In genomic region chr17:49872305-49872704, GRCm38 (mm10) we compare ENCODE assay signal across 14 mouse cellular contexts.
DNase-seq lines count a peak whose midpoint lies in the region; ATAC-seq and TF ChIP-seq lines count a peak whose summit lies in the region.
"Had no signal": no experiment of that assay in that cellular context is flagged by ENCODE, and none has a peak within 500 bp of the region (broad histone marks: within the 10 kb centered on the region; RNA-seq: fewer than 3 reads in every experiment).

No protein-coding gene starts in this region.

- H3K4me1 ChIP-seq in lung, postnatal 0 days (ENCODE audit: insufficient read depth, low read depth, low read length): no peaks in the 10 kb centered on the region
- no peaks in the 10 kb centered on the region; the same call in 1 of the 2 replicates for H3K4me1 ChIP-seq in embryonic facial prominence, embryonic 11.5 days (ENCODE audit: control insufficient read depth, insufficient read depth, low read length)
- no peaks in the 10 kb centered on the region for H3K4me1 ChIP-seq in stomach, postnatal 0 days (replicated peaks; ENCODE audit: control insufficient read depth, insufficient read depth)

- DNase-seq in heart, postnatal 4 days: peak; percentile 17
- DNase-seq in heart, adult 8-10 months (ENCODE audit: low spot score): no peak
- peak; percentile 39 for DNase-seq in lung, postnatal 0 days (ENCODE audit: low spot score)
- DNase-seq in lung, adult 18-20 months: no peak
- DNase-seq in embryonic facial prominence, embryonic 11.5 days (ENCODE audit: low spot score): peak; percentile 59
- no peak for DNase-seq in stomach, postnatal 0 days (ENCODE audit: low spot score)
- DNase-seq in right cerebral cortex, adult 18-20 months: no peak
- DNase-seq in natural killer cell, adult 2 months (ENCODE audit: low spot score in 2 of 2): no peak
- DNase-seq: cerebellum, adult 9-10 months; gastrocnemius, adult 2 months; layer of hippocampus, postnatal 36 days; midbrain, embryonic 14.5 days; spleen, adult 18-20 months; thymus, adult 18-20 months had no signal

- no peak overlapping the region for H3K4me2 ChIP-seq in lung, postnatal 0 days (replicated peaks; ENCODE audit: low read depth, low read length)
- no peak overlapping the region for H3K4me2 ChIP-seq in embryonic facial prominence, embryonic 11.5 days (ENCODE audit: low read depth, low read length)
- H3K4me2 ChIP-seq in stomach, postnatal 0 days (replicated peaks; ENCODE audit: low read depth): no peak overlapping the region

- H3K4me3 ChIP-seq in lung, postnatal 0 days (ENCODE audit: low read depth, low read length): no peak overlapping the region
- H3K4me3 ChIP-seq in embryonic facial prominence, embryonic 11.5 days (ENCODE audit: low read depth, low read length): no peak overlapping the region
- no peak overlapping the region for H3K4me3 ChIP-seq in stomach, postnatal 0 days (ENCODE audit: low read depth, low read length)
- H3K4me3 ChIP-seq: gastrocnemius, adult 2 months had no signal

- TF ChIP-seq CTCF in lung, postnatal 0 days (IDR thresholded peaks at IDR 0.05): peak; percentile 61
- peak; percentile 68 for TF ChIP-seq CTCF in stomach, postnatal 0 days (IDR thresholded peaks at IDR 0.05; ENCODE audit: low read depth)

- no peak for TF ChIP-seq EP300 in lung, postnatal 0 days (IDR thresholded peaks at IDR 0.05)
- TF ChIP-seq EP300 in stomach, postnatal 0 days (optimal IDR thresholded peaks at IDR 0.05): no peak

- H3K9me3 ChIP-seq in lung, postnatal 0 days (ENCODE audit: low read length): no peaks in the 10 kb centered on the region
- no peaks in the 10 kb centered on the region for H3K9me3 ChIP-seq in embryonic facial prominence, embryonic 11.5 days (replicated peaks; ENCODE audit: control insufficient read depth, low read length)
- H3K9me3 ChIP-seq in stomach, postnatal 0 days (ENCODE audit: control insufficient read depth, low read length): no peaks in the 10 kb centered on the region

- 29% methylated on average over 2 of the region's 2 CpGs for WGBS in lung, postnatal 0 days
- 31% methylated on average over 2 of the region's 2 CpGs for WGBS in embryonic facial prominence, embryonic 11.5 days
- 24% methylated on average over 2 of the region's 2 CpGs for WGBS in stomach, postnatal 0 days

- H3K9ac ChIP-seq in lung, postnatal 0 days (replicated peaks; ENCODE audit: low read depth): no peak overlapping the region
- no peak overlapping the region for H3K9ac ChIP-seq in embryonic facial prominence, embryonic 11.5 days (replicated peaks; ENCODE audit: low read length)
- H3K9ac ChIP-seq in stomach, postnatal 0 days (ENCODE audit: low read length): no peak overlapping the region

- peak; percentile 35; the same call in 1 of the 2 replicates for ATAC-seq in lung, postnatal 0 days
- ATAC-seq in embryonic facial prominence, embryonic 11.5 days (replicated peaks; ENCODE audit: insufficient number of reproducible peaks, low FRiP score, low TSS enrichment, low read depth): no peak
- 0 out of 2 replicates have a peak, but pooled peaks have one; percentile 24 for ATAC-seq in stomach, postnatal 0 days (ENCODE audit: low FRiP score, low TSS enrichment)

- no peak overlapping the region for H3K27ac ChIP-seq in lung, postnatal 0 days (ENCODE audit: low read length)
- H3K27ac ChIP-seq in embryonic facial prominence, embryonic 11.5 days (replicated peaks; ENCODE audit: low read depth, low read length): no peak overlapping the region
- no peak overlapping the region for H3K27ac ChIP-seq in stomach, postnatal 0 days (replicated peaks)
- H3K27ac ChIP-seq: gastrocnemius, adult 2 months had no signal

- H3K27me3 ChIP-seq in lung, postnatal 0 days (replicated peaks; ENCODE audit: insufficient read depth, low read length): no peaks in the 10 kb centered on the region
- H3K27me3 ChIP-seq in embryonic facial prominence, embryonic 11.5 days (ENCODE audit: control insufficient read depth, insufficient read depth, low read length): no peaks in the 10 kb centered on the region
- no peaks in the 10 kb centered on the region; the same call in 1 of the 2 replicates for H3K27me3 ChIP-seq in stomach, postnatal 0 days (ENCODE audit: control insufficient read depth, insufficient read depth, low read length)

- H3K36me3 ChIP-seq in lung, postnatal 0 days (ENCODE audit: insufficient read depth, low read length): no peaks in the 10 kb centered on the region
- H3K36me3 ChIP-seq in embryonic facial prominence, embryonic 11.5 days (replicated peaks; ENCODE audit: control insufficient read depth, insufficient read depth, low read depth, low read length): no peaks in the 10 kb centered on the region
- H3K36me3 ChIP-seq in stomach, postnatal 0 days (ENCODE audit: control insufficient read depth, insufficient read depth, low read length): no peaks in the 10 kb centered on the region

Comparison
In these comparisons a context has a peak if more than half of its experiments do, and no peak if none do; other contexts are left out.
1. DNase-seq: peak in heart, postnatal 4 days (single experiment), lung, postnatal 0 days (single experiment) and embryonic facial prominence, embryonic 11.5 days (single experiment); none in heart, adult 8-10 months (single experiment), lung, adult 18-20 months (0 of 2), stomach, postnatal 0 days (single experiment), right cerebral cortex, adult 18-20 months (single experiment) and natural killer cell, adult 2 months (0 of 2).